Mouse (Mus musculus) myocyte (in vitro differentiated cells): ENCODE measurements around the gene Pde4d.

ENCODE experiments used
- CEBPB ChIP-seq: IDR thresholded peaks from 2 replicates; pipeline ENCODE4 v1.6.1; 2011; ENCODE audit warnings: mild to moderate bottlenecking, moderate library complexity; ENCODE audit not compliant: poor library complexity, insufficient read depth, severe bottlenecking
- E2F4 ChIP-seq: IDR thresholded peaks from one replicate; pipeline ENCODE4 v1.6.1; 2011; ENCODE audit warnings: mild to moderate bottlenecking, control low read depth, moderate library complexity; ENCODE audit not compliant: insufficient read depth
- MAX ChIP-seq: IDR thresholded peaks from one replicate; pipeline ENCODE4 v1.6.1; 2011; ENCODE audit warnings: low read depth, mild to moderate bottlenecking, control low read depth
- MYOD1 ChIP-seq, 3 experiments: IDR thresholded peaks; one replicate each; pipeline ENCODE4 v1.6.1; 2011; ENCODE audit warnings: control low read depth in 2 of 3, low read depth in 2 of 3, mild to moderate bottlenecking in 2 of 3, moderate library complexity in 1 of 3; ENCODE audit not compliant: insufficient read length in 2 of 3, control insufficient read depth in 1 of 3
- MYOG ChIP-seq, 3 experiments: IDR thresholded peaks; one replicate each; pipeline ENCODE4 v1.6.1; 2011; ENCODE audit warnings: control low read depth in 2 of 3, low read depth in 2 of 3, mild to moderate bottlenecking in 2 of 3; ENCODE audit not compliant: insufficient read length in 2 of 3, control insufficient read depth in 1 of 3, insufficient read depth in 1 of 3
- POLR2A ChIP-seq: IDR thresholded peaks from one replicate; pipeline ENCODE4 v1.6.1; 2011; ENCODE audit warnings: low read depth, mild to moderate bottlenecking, control low read depth, moderate library complexity; ENCODE audit not compliant: insufficient read length
- POLR2AphosphoS2 ChIP-seq: IDR thresholded peaks from one replicate; pipeline ENCODE4 v1.6.1; 2011; ENCODE audit warnings: low read depth, control low read depth; ENCODE audit not compliant: insufficient read length
- SRF ChIP-seq: IDR thresholded peaks from one replicate; pipeline ENCODE4 v1.6.1; 2011; ENCODE audit warnings: low read depth; ENCODE audit not compliant: control insufficient read depth, insufficient read length
- TCF12 ChIP-seq: IDR thresholded peaks from one replicate; pipeline ENCODE4 v1.6.1; 2011; ENCODE audit warnings: mild to moderate bottlenecking, control low read depth; ENCODE audit not compliant: poor library complexity, insufficient read depth, severe bottlenecking
- TCF3 ChIP-seq: IDR thresholded peaks from one replicate; pipeline ENCODE4 v1.6.1; 2011; ENCODE audit warnings: low read depth, control low read depth; ENCODE audit not compliant: insufficient read length
- USF1 ChIP-seq: IDR thresholded peaks from one replicate; pipeline ENCODE4 v1.6.1; 2011; ENCODE audit warnings: low read depth, mild to moderate bottlenecking, control low read depth, moderate library complexity

DNA sequence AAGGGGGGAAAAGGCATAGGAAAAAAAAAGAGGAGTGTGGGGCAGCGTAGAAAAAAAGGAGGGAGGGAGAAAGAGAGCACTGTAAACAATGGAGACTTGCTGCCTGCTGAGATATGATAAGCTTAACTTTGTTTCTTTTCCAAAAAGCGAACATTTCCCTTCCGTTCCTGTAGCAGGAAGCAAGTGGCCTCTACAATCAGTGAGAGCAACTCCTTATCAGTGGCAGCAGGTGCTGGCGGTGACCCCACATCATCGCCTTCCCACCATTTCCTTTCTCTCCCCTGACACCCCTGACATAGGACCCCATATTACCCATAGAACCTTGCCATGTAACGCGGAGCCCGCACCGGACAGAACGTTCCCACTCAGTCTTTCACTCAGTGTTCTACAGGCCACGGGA is 197.5 kb downstream of the Pde4d start:
- TF ChIP-seq POLR2A (no peak), MAX (no peak), TCF12 (no peak), POLR2AphosphoS2 (no peak), USF1 (no peak), TCF3 (no peak), MYOD1 (IDR thresholded peaks at IDR 0.05; ENCODE audit: control insufficient read depth in 1 of 3, insufficient read length in 2 of 3, low read depth in 2 of 3) (no peak), CEBPB (no peak), MYOG (IDR thresholded peaks at IDR 0.05; ENCODE audit: control insufficient read depth in 1 of 3, insufficient read depth in 1 of 3, insufficient read length in 2 of 3, low read depth in 2 of 3) (no peak), E2F4 (no peak), SRF (no peak)
